Mouse (Mus musculus): ENCODE measurements around the gene Zscan20. TPM values are rescaled to one million over a fixed set of nuclear protein-coding genes. Genes with fewer than 3 reads are reported as not detected.

The Zscan20 gene
- polyA plus RNA-seq, 1 experiment from 2014 or later, result 4.3 TPM

DNA sequence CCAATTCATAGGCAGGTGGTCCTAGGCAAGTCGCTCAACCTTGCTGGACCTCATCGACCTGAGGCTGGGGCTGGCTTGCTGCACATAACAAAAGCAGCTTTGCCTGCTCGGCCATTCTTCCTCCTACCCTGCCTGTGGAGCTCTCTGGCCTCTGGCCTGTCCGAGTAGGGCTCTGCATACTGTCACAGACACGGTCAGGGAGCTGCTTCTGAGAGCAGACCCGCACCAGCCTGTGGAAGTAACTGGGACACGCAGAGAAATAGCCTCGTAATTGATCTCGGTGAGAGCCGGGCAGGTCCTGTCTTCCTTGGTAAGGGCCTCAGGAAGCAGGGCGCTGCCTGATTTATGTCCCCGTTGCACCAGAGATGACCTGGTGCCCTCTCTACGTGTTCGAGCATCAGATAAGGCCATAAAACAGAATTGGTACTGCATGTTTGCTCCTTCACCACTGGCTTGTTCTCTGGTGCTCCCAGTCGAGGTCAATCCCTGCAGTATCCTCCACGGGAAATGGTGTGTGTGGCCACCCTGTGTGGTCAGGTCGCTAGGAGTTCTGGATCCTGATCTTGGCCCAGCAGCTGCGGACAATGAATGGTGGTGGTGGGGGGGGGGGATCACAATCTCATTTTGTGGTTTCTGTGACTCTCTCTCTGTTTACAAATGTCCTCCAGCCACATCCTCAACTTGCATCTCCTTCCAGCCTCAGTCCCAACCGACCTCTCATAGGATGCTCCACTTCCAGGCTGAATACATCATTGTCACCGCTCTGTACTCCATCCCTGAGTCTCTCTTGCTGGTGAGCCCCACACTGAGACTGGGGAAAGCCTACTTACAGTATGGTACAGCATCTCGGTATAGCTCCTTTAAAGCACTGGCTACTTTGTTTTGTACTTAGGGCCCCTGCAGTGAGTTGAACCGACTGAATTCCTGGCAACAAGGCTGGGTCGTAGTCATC, 32.1 kb upstream of the Zscan20 start:
- no peaks in the 10 kb centered on the region for H3K36me3 ChIP-seq (ENCODE audit: control insufficient read depth, insufficient read depth, low read length)
- 55% methylated on average over 23 of the region's 23 CpGs for WGBS
- H3K27ac ChIP-seq (ENCODE audit: low read depth, low read length), result no peak overlapping the region

DNA sequence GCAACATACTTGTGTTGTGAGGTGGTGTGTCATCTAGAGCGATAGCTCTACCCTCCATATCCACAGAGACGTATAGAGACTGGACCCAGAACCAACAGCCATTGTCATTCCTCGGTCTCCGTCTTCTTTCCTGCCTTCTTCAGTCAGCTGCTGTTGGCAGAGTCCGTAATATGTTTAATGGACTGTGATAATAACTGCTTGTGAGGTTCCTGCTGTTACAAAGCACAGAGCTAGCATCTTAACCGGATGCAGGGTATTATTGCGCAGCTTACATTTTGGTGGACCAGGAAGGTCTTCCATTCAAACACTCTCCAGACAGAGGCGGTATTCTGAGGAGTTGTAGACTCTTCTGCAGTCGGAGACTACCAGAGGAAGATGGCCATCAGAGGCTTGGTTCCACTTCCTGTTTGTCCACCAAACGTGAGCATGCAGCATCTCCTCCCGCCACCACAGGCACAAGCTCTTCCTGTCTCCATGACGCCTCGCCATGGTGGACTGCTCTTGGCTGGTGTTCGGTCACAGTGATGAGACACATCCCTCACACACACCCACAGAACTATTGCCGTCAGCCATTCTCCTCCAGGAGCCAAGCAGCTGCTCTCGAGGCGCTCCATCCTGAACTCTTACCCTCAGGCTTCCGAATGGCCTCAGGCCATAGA, 28.5 kb upstream of the Zscan20 start:
- H3K4me2 ChIP-seq (ENCODE audit: low read length), result no peak overlapping the region
- WGBS, result 82% methylated on average over 18 of the region's 18 CpGs
- H3K36me3 ChIP-seq (ENCODE audit: control insufficient read depth, insufficient read depth, low read length), result no peaks in the 10 kb centered on the region
- H3K9me3 ChIP-seq (ENCODE audit: control insufficient read depth, low read length), result no peaks in the 10 kb centered on the region
- H3K27me3 ChIP-seq (replicated peaks; ENCODE audit: control insufficient read depth, insufficient read depth, low read length), result no peaks in the 10 kb centered on the region
- H3K27ac ChIP-seq (ENCODE audit: low read depth, low read length), result no peak overlapping the region
- peaks cover 8% of the 10 kb centered on the region for H3K4me1 ChIP-seq (ENCODE audit: control insufficient read depth, insufficient read depth, low read depth, low read length)
- ATAC-seq, result no peak
- H3K9ac ChIP-seq (ENCODE audit: low read depth, low read length), result no peak overlapping the region
- no peak overlapping the region for H3K4me3 ChIP-seq (ENCODE audit: low read length)

More for the DNA sequence above, 32.1 kb upstream of the Zscan20 start:
- Histone ChIP-seq H3K4me1 (ENCODE audit: control insufficient read depth, insufficient read depth, low read depth, low read length) (peaks cover 6% of the 10 kb centered on the region), H3K4me2 (ENCODE audit: low read length) (no peak overlapping the region), H3K9ac (ENCODE audit: low read depth, low read length) (no peak overlapping the region; the same call in 1 of the 2 replicates), H3K27me3 (replicated peaks; ENCODE audit: control insufficient read depth, insufficient read depth, low read length) (no peaks in the 10 kb centered on the region), H3K4me3 (ENCODE audit: low read length) (no peak overlapping the region), H3K9me3 (ENCODE audit: control insufficient read depth, low read length) (no peaks in the 10 kb centered on the region)
- no peak for ATAC-seq

- Histone ChIP-seq H3K27ac (ENCODE audit: low read depth, low read length) (no peak overlapping the region), H3K9me3 (ENCODE audit: control insufficient read depth, low read length) (no peaks in the 10 kb centered on the region), H3K27me3 (replicated peaks; ENCODE audit: control insufficient read depth, insufficient read depth, low read length) (no peaks in the 10 kb centered on the region), H3K4me1 (ENCODE audit: control insufficient read depth, insufficient read depth, low read depth, low read length) (peaks cover 8% of the 10 kb centered on the region), H3K36me3 (ENCODE audit: control insufficient read depth, insufficient read depth, low read length) (no peaks in the 10 kb centered on the region), H3K4me2 (ENCODE audit: low read length) (no peak overlapping the region), H3K9ac (ENCODE audit: low read depth, low read length) (no peak overlapping the region), H3K4me3 (ENCODE audit: low read length) (no peak overlapping the region)
- 47% methylated on average over 11 of the region's 11 CpGs for WGBS
- ATAC-seq, result no peak
Measured at GRCm38 (mm10) chr4:128637250-128637649, 27.4 kb upstream of the Zscan20 start.

DNA sequence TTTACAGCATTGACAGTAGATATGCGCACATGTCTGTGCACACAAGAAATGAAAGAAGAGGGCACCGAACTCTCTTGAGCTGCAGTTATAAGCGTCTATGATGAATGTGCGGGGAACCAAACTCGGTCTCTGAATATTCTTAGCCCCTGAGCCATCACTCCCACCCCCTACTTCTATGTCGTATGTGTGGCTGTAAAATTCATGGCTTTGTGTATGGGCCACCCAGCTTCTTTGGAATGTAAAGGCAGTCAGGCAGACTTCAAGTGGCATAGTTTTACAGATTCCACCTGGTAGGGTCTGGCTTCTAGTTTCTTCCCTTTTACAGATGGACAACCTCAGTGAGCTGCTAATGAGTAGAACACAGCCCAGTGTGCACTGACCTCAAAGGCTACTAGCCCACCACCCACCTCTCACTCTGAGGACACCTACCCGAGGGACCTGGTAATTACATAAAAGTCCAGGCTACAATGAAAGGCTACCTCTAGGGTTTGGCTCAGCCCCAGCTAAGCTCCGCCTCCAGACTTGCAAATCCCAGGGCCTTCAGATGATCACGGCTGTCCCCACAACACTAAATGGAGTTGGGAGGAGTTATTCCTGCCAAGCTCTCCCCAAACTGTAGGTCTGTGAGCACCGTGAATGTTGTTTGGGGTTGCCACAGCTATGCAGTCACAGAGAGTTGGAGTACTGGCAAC, 26.1 kb upstream of the Zscan20 start:
- no peaks in the 10 kb centered on the region for H3K9me3 ChIP-seq (ENCODE audit: control insufficient read depth, low read length)
- H3K36me3 ChIP-seq (ENCODE audit: control insufficient read depth, insufficient read depth, low read length), result no peaks in the 10 kb centered on the region
- no peak overlapping the region for H3K4me2 ChIP-seq (ENCODE audit: low read length)
- no peaks in the 10 kb centered on the region for H3K27me3 ChIP-seq (replicated peaks; ENCODE audit: control insufficient read depth, insufficient read depth, low read length)
- no peak overlapping the region for H3K4me3 ChIP-seq (ENCODE audit: low read length)
- WGBS, result 57% methylated on average over 10 of the region's 10 CpGs
- ATAC-seq, result no peak
- H3K27ac ChIP-seq (ENCODE audit: low read depth, low read length), result no peak overlapping the region
- H3K9ac ChIP-seq (ENCODE audit: low read depth, low read length), result no peak overlapping the region
- H3K4me1 ChIP-seq (ENCODE audit: control insufficient read depth, insufficient read depth, low read depth, low read length), result peaks cover 8% of the 10 kb centered on the region

- no peaks in the 10 kb centered on the region for H3K36me3 ChIP-seq (ENCODE audit: control insufficient read depth, insufficient read depth, low read length)
- 72% methylated on average over 7 of the region's 7 CpGs for WGBS
Measured at GRCm38 (mm10) chr4:128635451-128635850, 25.6 kb upstream of the Zscan20 start.

DNA sequence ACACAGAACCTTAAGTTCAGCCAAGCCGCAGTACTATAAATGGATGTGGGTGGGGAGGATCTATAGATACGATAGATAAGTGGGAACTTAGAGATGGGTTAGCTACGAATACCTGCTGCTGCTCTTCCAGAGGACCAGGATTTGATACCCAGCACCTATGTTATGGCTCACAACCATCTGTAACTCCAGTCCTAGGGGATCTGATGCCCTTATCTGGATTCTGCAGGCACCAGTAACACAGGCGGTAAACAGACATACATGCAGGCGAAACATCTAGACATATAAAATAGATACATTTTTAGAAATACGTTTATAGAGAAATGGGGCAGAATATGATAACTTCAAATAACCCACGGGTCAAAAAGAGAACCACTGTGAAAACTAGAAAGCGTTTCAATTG, 11.2 kb upstream of the Zscan20 start:
- Histone ChIP-seq H3K4me1 (ENCODE audit: control insufficient read depth, insufficient read depth, low read depth, low read length) (no peaks in the 10 kb centered on the region), H3K4me2 (ENCODE audit: low read length) (no peak overlapping the region), H3K27me3 (replicated peaks; ENCODE audit: control insufficient read depth, insufficient read depth, low read length) (no peaks in the 10 kb centered on the region), H3K9ac (ENCODE audit: low read depth, low read length) (no peak overlapping the region), H3K9me3 (ENCODE audit: control insufficient read depth, low read length) (no peaks in the 10 kb centered on the region), H3K4me3 (ENCODE audit: low read length) (no peak overlapping the region), H3K36me3 (ENCODE audit: control insufficient read depth, insufficient read depth, low read length) (no peaks in the 10 kb centered on the region), H3K27ac (ENCODE audit: low read depth, low read length) (no peak overlapping the region)
- no peak for ATAC-seq
- 89% methylated on average over 8 of the region's 8 CpGs for WGBS

More at GRCm38 (mm10) chr4:128635451-128635850, 25.6 kb upstream of the Zscan20 start:
- Histone ChIP-seq H3K4me2 (ENCODE audit: low read length) (no peak overlapping the region), H3K4me3 (ENCODE audit: low read length) (no peak overlapping the region), H3K27me3 (replicated peaks; ENCODE audit: control insufficient read depth, insufficient read depth, low read length) (no peaks in the 10 kb centered on the region), H3K9ac (ENCODE audit: low read depth, low read length) (no peak overlapping the region), H3K9me3 (ENCODE audit: control insufficient read depth, low read length) (no peaks in the 10 kb centered on the region), H3K27ac (ENCODE audit: low read depth, low read length) (no peak overlapping the region), H3K4me1 (ENCODE audit: control insufficient read depth, insufficient read depth, low read depth, low read length) (peaks cover 8% of the 10 kb centered on the region)
- ATAC-seq, result no peak

DNA sequence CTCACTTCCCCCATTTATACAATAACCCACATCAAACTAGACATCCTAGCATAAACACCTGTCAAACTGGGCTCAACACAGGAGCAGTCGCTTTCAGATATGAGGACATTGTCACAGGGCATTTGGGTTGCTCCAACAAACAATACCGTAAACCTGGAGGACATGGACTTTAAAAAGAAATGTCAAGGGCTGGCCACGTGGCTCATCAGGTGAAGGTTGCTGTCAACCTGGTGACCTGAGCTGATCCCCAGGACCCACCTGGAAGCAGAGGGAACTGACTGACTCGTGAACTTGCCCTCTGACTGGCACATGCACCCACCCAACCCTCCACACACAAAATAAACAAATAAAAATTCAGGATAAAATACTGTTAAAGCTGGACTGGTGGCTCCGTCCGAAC, 10.7 kb upstream of the Zscan20 start:
- H3K36me3 ChIP-seq (ENCODE audit: control insufficient read depth, insufficient read depth, low read length), result no peaks in the 10 kb centered on the region
- H3K9ac ChIP-seq (ENCODE audit: low read depth, low read length), result no peak overlapping the region
- no peak overlapping the region for H3K4me2 ChIP-seq (ENCODE audit: low read length)
- WGBS, result 84% methylated on average over 6 of the region's 6 CpGs
- no peak overlapping the region for H3K27ac ChIP-seq (ENCODE audit: low read depth, low read length)
- H3K27me3 ChIP-seq (replicated peaks; ENCODE audit: control insufficient read depth, insufficient read depth, low read length), result no peaks in the 10 kb centered on the region
- no peak overlapping the region for H3K4me3 ChIP-seq (ENCODE audit: low read length)
- no peak for ATAC-seq
- no peaks in the 10 kb centered on the region for H3K9me3 ChIP-seq (ENCODE audit: control insufficient read depth, low read length)
- no peaks in the 10 kb centered on the region for H3K4me1 ChIP-seq (ENCODE audit: control insufficient read depth, insufficient read depth, low read depth, low read length)

- Histone ChIP-seq H3K36me3 (ENCODE audit: control insufficient read depth, insufficient read depth, low read length) (no peaks in the 10 kb centered on the region), H3K4me3 (ENCODE audit: low read length) (no peak overlapping the region), H3K27me3 (replicated peaks; ENCODE audit: control insufficient read depth, insufficient read depth, low read length) (no peaks in the 10 kb centered on the region), H3K4me2 (ENCODE audit: low read length) (no peak overlapping the region), H3K4me1 (ENCODE audit: control insufficient read depth, insufficient read depth, low read depth, low read length) (no peaks in the 10 kb centered on the region), H3K9ac (ENCODE audit: low read depth, low read length) (no peak overlapping the region), H3K27ac (ENCODE audit: low read depth, low read length) (no peak overlapping the region), H3K9me3 (ENCODE audit: control insufficient read depth, low read length) (no peaks in the 10 kb centered on the region)
- 72% methylated on average over 2 of the region's 2 CpGs for WGBS
- ATAC-seq, result no peak
Measured at GRCm38 (mm10) chr4:128618963-128619362, 9.1 kb upstream of the Zscan20 start.

Measured in hindbrain, embryonic 16.5 days (tissue).